Mouse (Mus musculus) left cerebral cortex, adult 6 months (tissue): Measurements from ENCODE around the gene Baz1b. TPM values are rescaled to one million over a fixed set of nuclear protein-coding genes. Genes with fewer than 3 reads are reported as not detected.

Experiments used
- long read RNA-seq, 2 experiments: library from polyadenylated mRNA; unstranded; transcript quantifications; one replicate each; pipeline ENCODE4 v2.0.0; 2019 to 2020
- polyA plus RNA-seq: library from polyadenylated mRNA; unstranded; fragments of <200 nt; fragmentation: Nextera tagmentation; gene quantifications from 2 replicates; pipeline ENCODE4 v1.2.3, GENCODE M21; 2021

Gene Baz1b
- 8.8 and 11.9 TPM in 2 replicates for polyA plus RNA-seq
- long read RNA-seq, experiment 1, full-length matches to known transcripts: 5 of 77 reads
- long read RNA-seq, experiment 1, partial matches to known transcripts: 47 of 77 reads
- long read RNA-seq, experiment 1, other reads (novel, unspliced or antisense): 25 of 77 reads
- long read RNA-seq, experiment 2, partial matches to known transcripts: 34 of 54 reads
- long read RNA-seq, experiment 2, other reads (novel, unspliced or antisense): 20 of 54 reads

DNA sequence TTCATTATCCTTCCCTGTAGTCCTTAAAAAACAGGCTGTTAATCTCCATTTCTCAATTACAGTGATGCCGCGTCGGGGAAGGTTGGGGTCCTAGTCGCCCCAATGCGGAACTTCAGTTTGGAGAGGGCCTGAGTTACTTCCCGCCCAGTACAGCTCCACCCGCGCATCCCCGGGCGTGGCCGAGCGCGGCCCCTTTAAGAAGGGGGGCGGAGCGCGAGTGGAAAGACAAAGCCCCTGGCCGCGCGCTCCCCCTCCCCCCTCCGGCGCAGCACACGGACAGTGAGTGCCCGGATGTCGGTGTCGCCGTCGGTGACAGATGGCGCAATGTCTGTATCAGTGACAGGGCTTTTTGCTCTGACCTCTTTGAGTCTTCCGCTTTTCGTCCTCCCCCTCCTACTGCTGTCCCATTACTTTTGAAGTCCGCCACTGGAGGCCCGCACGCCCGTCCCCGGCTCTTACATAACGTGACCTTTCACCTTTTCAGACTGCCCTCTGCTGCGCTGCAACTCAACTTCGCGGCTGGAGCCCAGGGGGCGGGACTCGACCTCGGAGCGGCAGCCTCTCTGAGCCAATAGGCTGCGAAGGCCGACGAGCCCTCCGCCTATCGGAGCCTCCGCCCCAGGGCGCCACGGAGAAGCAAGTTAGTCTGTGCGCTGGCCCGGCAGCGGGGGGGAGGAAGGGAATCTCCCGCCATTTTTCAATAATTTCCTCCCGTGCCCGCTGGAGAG, at the start of gene Baz1b:
TSS of gene Baz1b (plus strand) at position 644 of the 728 bp plus-strand sequence.

GRCm38 (mm10) chr5:135149053-135149819, 37.8 kb upstream of the Baz1b start, which contains the start of gene Tbl2:
TSS of gene Tbl2 (plus strand) at chr5:135149657.

GRCm38 (mm10) chr5:135168063-135169062, 18.7 kb upstream of the Baz1b start, which contains the start of gene Bcl7b:
TSS of gene Bcl7b (plus strand) at chr5:135168283.

GRCm38 (mm10) chr5:135251079-135251454, 64.0 kb downstream of the Baz1b start, which contains the start of gene Fzd9:
TSS of gene Fzd9 (minus strand) at chr5:135251230.

Other genes starting within 250 kb of the Baz1b start
- gene Cldn4, start 240.3 kb upstream of the Baz1b start, polyA plus RNA-seq: not detected in 2 replicates
- 0.85 and 1.2 TPM in 2 replicates for gene Cldn3, start 201.1 kb upstream of the Baz1b start, polyA plus RNA-seq
- 45.6 and 48.8 TPM in 2 replicates for gene Abhd11, start 178.1 kb upstream of the Baz1b start, polyA plus RNA-seq
- 244 and 306 TPM in 2 replicates for gene Stx1a, start 163.8 kb upstream of the Baz1b start, polyA plus RNA-seq
- gene Dnajc30, start 123.1 kb upstream of the Baz1b start, polyA plus RNA-seq: 77.9 and 78.6 TPM in 2 replicates
- gene Bud23, start 122.3 kb upstream of the Baz1b start, polyA plus RNA-seq: 46.3 and 50.4 TPM in 2 replicates
- gene Vps37d, start 109.0 kb upstream of the Baz1b start, polyA plus RNA-seq: 1.9 and 8.2 TPM in 2 replicates
- 0.31 and 0.50 TPM in 2 replicates for gene Mlxipl, start 97.4 kb upstream of the Baz1b start, polyA plus RNA-seq
- gene Tbl2, start 37.6 kb upstream of the Baz1b start, polyA plus RNA-seq: 15.9 and 17.1 TPM in 2 replicates
- 87.3 and 94.7 TPM in 2 replicates for gene Bcl7b, start 19.0 kb upstream of the Baz1b start, polyA plus RNA-seq
- gene Fzd9, start 64.0 kb downstream of the Baz1b start, polyA plus RNA-seq: 1.5 and 6.5 TPM in 2 replicates
- 0.16 TPM in 1 of 2 replicates, not detected in the other for gene Fkbp6, start 162.8 kb downstream of the Baz1b start, polyA plus RNA-seq
- gene Trim50, start 166.0 kb downstream of the Baz1b start, polyA plus RNA-seq: not detected in 2 replicates
- 8.6 and 9.3 TPM in 2 replicates for gene Nsun5, start 182.7 kb downstream of the Baz1b start, polyA plus RNA-seq
- gene Pom121, start 207.3 kb downstream of the Baz1b start, polyA plus RNA-seq: 6.5 and 18.1 TPM in 2 replicates